Mouse (Mus musculus) induced T-regulatory cell, adult 2 months (primary cell): ENCODE measurements around the gene Auts2.

Experiments
- DNase-seq: peaks from one replicate; pipeline ENCODE4 v3.0.0-alpha.2; 2012; ENCODE audit warnings: low read depth

The Auts2 gene

GRCm38 (mm10) chr5:131797044-131797443 is 746.1 kb downstream of the Auts2 start:
- no peak for DNase-seq

- DNase-seq, result no peak
These were observed 748.6 kb downstream of the Auts2 start for GRCm38 (mm10) chr5:131794411-131795133.

GRCm38 (mm10) chr5:131789601-131790000 is 753.5 kb downstream of the Auts2 start:
- DNase-seq, result no peak

GRCm38 (mm10) chr5:131788008-131788407 is 755.1 kb downstream of the Auts2 start:
- no peak for DNase-seq

GRCm38 (mm10) chr5:131783241-131783640 is 759.9 kb downstream of the Auts2 start:
- no peak for DNase-seq

- no peak for DNase-seq
These were observed 762.1 kb downstream of the Auts2 start for GRCm38 (mm10) chr5:131781063-131781462.

GRCm38 (mm10) chr5:131779171-131779570 is 764.0 kb downstream of the Auts2 start:
- no peak for DNase-seq

- no peak for DNase-seq
These were observed 767.5 kb downstream of the Auts2 start for GRCm38 (mm10) chr5:131775672-131776071.

- no peak for DNase-seq
These were observed 767.9 kb downstream of the Auts2 start for GRCm38 (mm10) chr5:131775222-131775621.

GRCm38 (mm10) chr5:131774792-131775191 is 768.4 kb downstream of the Auts2 start:
- DNase-seq, result no peak

GRCm38 (mm10) chr5:131772616-131773015 is 770.5 kb downstream of the Auts2 start:
- no peak for DNase-seq

GRCm38 (mm10) chr5:131769273-131769672 is 773.9 kb downstream of the Auts2 start:
- no peak for DNase-seq

GRCm38 (mm10) chr5:131767699-131768264 is 775.4 kb downstream of the Auts2 start:
- no peak for DNase-seq

- DNase-seq, result no peak
These were observed 776.0 kb downstream of the Auts2 start for GRCm38 (mm10) chr5:131767176-131767575.

- DNase-seq, result no peak
These were observed 783.7 kb downstream of the Auts2 start for GRCm38 (mm10) chr5:131759432-131759831.

- no peak for DNase-seq
These were observed 792.8 kb downstream of the Auts2 start for GRCm38 (mm10) chr5:131750330-131750729.

- no peak for DNase-seq
These were observed 793.9 kb downstream of the Auts2 start for GRCm38 (mm10) chr5:131749211-131749610.

GRCm38 (mm10) chr5:131743069-131743468 is 800.1 kb downstream of the Auts2 start:
- no peak for DNase-seq

- no peak for DNase-seq
These were observed 805.7 kb downstream of the Auts2 start for GRCm38 (mm10) chr5:131737476-131737875.

- DNase-seq, result no peak
These were observed 809.9 kb downstream of the Auts2 start for GRCm38 (mm10) chr5:131733324-131733660.

GRCm38 (mm10) chr5:131732631-131733323 is 810.4 kb downstream of the Auts2 start:
- DNase-seq, result no peak

GRCm38 (mm10) chr5:131729456-131729855 is 813.7 kb downstream of the Auts2 start:
- DNase-seq, result no peak

- no peak for DNase-seq
These were observed 815.2 kb downstream of the Auts2 start for GRCm38 (mm10) chr5:131727909-131728308.
